In genomic region chr13:56702469-56703221, GRCm38 (mm10) we compare ENCODE assay signal across 8 mouse cellular contexts. TPM values are rescaled to one million over a fixed set of nuclear protein-coding genes. Genes with fewer than 3 reads are reported as not detected.
A peak's percentile ranks its signal among the peaks of the same experiment; 100 is the strongest.
DNase-seq lines count a peak whose midpoint lies in the region; ATAC-seq and TF ChIP-seq lines count a peak whose summit lies in the region.

Gene Smad5 (plus strand): TSS chr13:56703010.

- no peaks in the 10 kb centered on the region for H3K9me3 ChIP-seq in forebrain, embryonic 15.5 days
- no peaks in the 10 kb centered on the region for H3K9me3 ChIP-seq in neural tube, embryonic 15.5 days (replicated peaks)

- DNase-seq in ES-CJ7 (ENCODE audit: low read depth, low spot score), result peak; percentile 88
- peak; percentile 63 for DNase-seq in c-Kit-positive CD71-positive TER-119-positive erythroid progenitor cells, embryonic 14.5 days (ENCODE audit: low spot score)
- DNase-seq in heart, postnatal 14 days, result peak; percentile 91 to 93
- peak; percentile 78 to 87 for DNase-seq in layer of hippocampus, adult 18-20 months (ENCODE audit: low spot score in 2 of 2)
- DNase-seq in lung, adult 2 months, result peak; percentile 84
- peak; percentile 91 for DNase-seq in testis, postnatal 14 days (ENCODE audit: low spot score)

- peak within 1 kb of the TSS; percentile 69 for H3K4me2 ChIP-seq in forebrain, embryonic 15.5 days (replicated peaks)
- peak within 1 kb of the TSS; percentile 77 for H3K4me2 ChIP-seq in neural tube, embryonic 15.5 days

- peaks cover 60% of the 10 kb centered on the region for H3K4me1 ChIP-seq in forebrain, embryonic 15.5 days
- H3K4me1 ChIP-seq in lung, adult 2 months (ENCODE audit: control insufficient read depth, insufficient read depth, low read length), result peaks cover 11% of the 10 kb centered on the region
- peaks cover 60% of the 10 kb centered on the region for H3K4me1 ChIP-seq in neural tube, embryonic 15.5 days

- no peaks in the 10 kb centered on the region for H3K36me3 ChIP-seq in forebrain, embryonic 15.5 days
- H3K36me3 ChIP-seq in neural tube, embryonic 15.5 days, result no peaks in the 10 kb centered on the region

- 4% methylated on average over 62 of the region's 62 CpGs for WGBS in forebrain, embryonic 15.5 days
- 4% methylated on average over 62 of the region's 62 CpGs for WGBS in lung, adult 2 months
- WGBS in neural tube, embryonic 15.5 days, result 4% methylated on average over 58 of the region's 62 CpGs

- peak; percentile 79; the same call in 1 of the 2 replicates for TF ChIP-seq POLR2A in lung, adult 2 months (IDR thresholded peaks at IDR 0.05; ENCODE audit: borderline replicate concordance, extremely low read depth, low read depth, low read length)

- peak; percentile 78 for ATAC-seq in forebrain, embryonic 15.5 days (replicated peaks)
- peak; percentile 87 for ATAC-seq in neural tube, embryonic 15.5 days (ENCODE audit: low FRiP score)

- H3K4me3 ChIP-seq in forebrain, embryonic 15.5 days, result peak within 1 kb of the TSS; percentile 93
- H3K4me3 ChIP-seq in lung, adult 2 months (replicated peaks; ENCODE audit: extremely low read depth, low read depth, low read length), result peak within 1 kb of the TSS; percentile 87
- peak within 1 kb of the TSS; percentile 73 for H3K4me3 ChIP-seq in neural tube, embryonic 15.5 days (replicated peaks)

- intact Hi-C loops in heart, postnatal 14 days (cut with DNase I), result loop anchor here (5.0 kb wide), 1 partner anchor 40 kb away; no protein-coding TSS in a partner anchor

- no peaks in the 10 kb centered on the region for H3K27me3 ChIP-seq in forebrain, embryonic 15.5 days
- no peaks in the 10 kb centered on the region for H3K27me3 ChIP-seq in neural tube, embryonic 15.5 days (replicated peaks)

- H3K27ac ChIP-seq in forebrain, embryonic 15.5 days (replicated peaks), result peak within 1 kb of the TSS; percentile 99
- peak within 1 kb of the TSS; percentile 99 for H3K27ac ChIP-seq in neural tube, embryonic 15.5 days (replicated peaks)

- peak within 1 kb of the TSS; percentile 98 for H3K9ac ChIP-seq in forebrain, embryonic 15.5 days (replicated peaks)
- peak within 1 kb of the TSS; percentile 93 for H3K9ac ChIP-seq in neural tube, embryonic 15.5 days (replicated peaks)

- no peak for TF ChIP-seq CTCF in lung, adult 2 months (IDR thresholded peaks at IDR 0.05; ENCODE audit: insufficient read depth, low read length)

RNA-seq across cellular contexts. Expression of gene Smad5, which starts in this region (rescaled TPM):
- 32.9 and 34.4 TPM in 2 replicates for polyA plus RNA-seq in forebrain, embryonic 15.5 days (2015; fragmentation: Nextera tagmentation; extraction: Ambion mirVana)
- total RNA-seq in heart, postnatal 14 days (2021), result 10 to 100 TPM; 38.7 to 40.2 TPM
- 10 to 100 TPM; 26.0 to 26.4 TPM for total RNA-seq in layer of hippocampus, adult 18-20 months (2021)
- 20.3 and 27.1 TPM in 2 replicates for polyA plus RNA-seq in lung, adult 2 months (2012; rRNA removed)
- polyA plus RNA-seq in neural tube, embryonic 15.5 days (2015; fragmentation: Nextera tagmentation; extraction: Ambion mirVana), result 16.3 and 19.0 TPM in 2 replicates

Comparison
In these comparisons a context has a peak if more than half of its experiments do, and no peak if none do; other contexts are left out.
1. Peak in every context shown above with its lines: DNase-seq, ATAC-seq, H3K4me3 ChIP-seq and H3K27ac ChIP-seq.